Mouse (Mus musculus) frontal cortex, postnatal 10 days (tissue): Measurements from ENCODE around the gene Nectin1.
A peak's percentile ranks its signal among the peaks of the same experiment; 100 is the strongest.

Source experiments
- DNase-seq, 2 experiments: peaks; one replicate each; pipeline ENCODE4 v3.0.0; 2022; ENCODE audit warnings: low spot score in 2 of 2, mixed read lengths in 1 of 2

Nectin1 gene

GRCm38 (mm10) chr9:43807565-43807964 lies 63.8 kb downstream of the Nectin1 start:
- no peak for DNase-seq

GRCm38 (mm10) chr9:43808099-43808498 lies 64.3 kb downstream of the Nectin1 start:
- DNase-seq = no peak

- no peak for DNase-seq
Observed at GRCm38 (mm10) chr9:43808546-43808945, 64.8 kb downstream of the Nectin1 start.

- no peak for DNase-seq
Observed at GRCm38 (mm10) chr9:43813156-43813555, 69.4 kb downstream of the Nectin1 start.

GRCm38 (mm10) chr9:43822206-43822605 lies 78.4 kb downstream of the Nectin1 start:
- no peak for DNase-seq

GRCm38 (mm10) chr9:43825178-43825577 lies 81.4 kb downstream of the Nectin1 start:
- DNase-seq = no peak

GRCm38 (mm10) chr9:43826558-43827253 lies 82.9 kb downstream of the Nectin1 start:
- no peak for DNase-seq

- DNase-seq = peak in 1 of 2 experiments; percentile 30
Observed at GRCm38 (mm10) chr9:43827593-43827992, 83.8 kb downstream of the Nectin1 start.

GRCm38 (mm10) chr9:43828960-43829359 lies 85.2 kb downstream of the Nectin1 start:
- DNase-seq = no peak

GRCm38 (mm10) chr9:43833232-43833631 lies 89.4 kb downstream of the Nectin1 start:
- peak in 1 of 2 experiments; percentile 31 for DNase-seq

GRCm38 (mm10) chr9:43834283-43834682 lies 90.5 kb downstream of the Nectin1 start:
- DNase-seq = no peak

- no peak for DNase-seq
Observed at GRCm38 (mm10) chr9:43838561-43838960, 94.8 kb downstream of the Nectin1 start.

GRCm38 (mm10) chr9:43842921-43843577 lies 99.3 kb downstream of the Nectin1 start:
- DNase-seq = no peak

GRCm38 (mm10) chr9:43843711-43844127 lies 99.9 kb downstream of the Nectin1 start:
- DNase-seq = no peak

- no peak for DNase-seq
Observed at GRCm38 (mm10) chr9:43845660-43846455, 102.1 kb downstream of the Nectin1 start.

- DNase-seq = no peak
Observed at GRCm38 (mm10) chr9:43847861-43848260, 104.1 kb downstream of the Nectin1 start.

GRCm38 (mm10) chr9:43850281-43850680 lies 106.5 kb downstream of the Nectin1 start:
- no peak for DNase-seq

GRCm38 (mm10) chr9:43851154-43851553 lies 107.4 kb downstream of the Nectin1 start:
- DNase-seq = no peak

GRCm38 (mm10) chr9:43855887-43856286 lies 112.1 kb downstream of the Nectin1 start:
- no peak for DNase-seq
